In genomic region chr15:12245580-12246359, GRCm38 (mm10) we compare ENCODE assay signal across 13 mouse cellular contexts. TPM values are rescaled to one million over a fixed set of nuclear protein-coding genes. Genes with fewer than 3 reads are reported as not detected.
A peak's percentile ranks its signal among the peaks of the same experiment; 100 is the strongest.
DNase-seq lines count a peak whose midpoint lies in the region; ATAC-seq and TF ChIP-seq lines count a peak whose summit lies in the region.
"Had no signal": no experiment of that assay in that cellular context is flagged by ENCODE, and none has a peak within 500 bp of the region (broad histone marks: within the 10 kb centered on the region; RNA-seq: fewer than 3 reads in every experiment).

No protein-coding gene starts in this region.

- H3K36me3 ChIP-seq in kidney, embryonic 16.5 days (ENCODE audit: insufficient read depth, low read length) = peaks cover 14% of the 10 kb centered on the region
- no peaks in the 10 kb centered on the region; the same call in 1 of the 2 replicates for H3K36me3 ChIP-seq in kidney, adult 2 months (ENCODE audit: control insufficient read depth, insufficient read depth, low read length)
- H3K36me3 ChIP-seq in MEL (ENCODE audit: control insufficient read depth in 1 of 2, insufficient read depth in 2 of 2, low read length in 2 of 2) = peaks cover 1 to 46% of the 10 kb centered on the region in 2 experiments; a peak in 2 of 4 replicates
- peaks cover 44% of the 10 kb centered on the region for H3K36me3 ChIP-seq in liver, embryonic 12.5 days

- H3K9me3 ChIP-seq in kidney, embryonic 16.5 days (ENCODE audit: low read length) = no peaks in the 10 kb centered on the region
- no peaks in the 10 kb centered on the region for H3K9me3 ChIP-seq in MEL (replicated peaks; ENCODE audit: insufficient read depth, low read length)
- no peaks in the 10 kb centered on the region for H3K9me3 ChIP-seq in liver, embryonic 12.5 days (replicated peaks)
- H3K9me3 ChIP-seq: forebrain, embryonic 15.5 days had no signal

- no peak for TF ChIP-seq POLR2A in kidney, adult 2 months (IDR thresholded peaks at IDR 0.05; ENCODE audit: low read depth, low read length)
- TF ChIP-seq POLR2A in MEL (IDR thresholded peaks at IDR 0.05; ENCODE audit: control insufficient read depth in 1 of 2, insufficient read depth in 1 of 2, low read depth in 1 of 2, low read length in 2 of 2, poor library complexity in 1 of 2) = no peak; a peak in 1 of 4 replicates
- TF ChIP-seq POLR2A in cortical plate, adult 2 months (IDR thresholded peaks at IDR 0.05; ENCODE audit: extremely low read depth, insufficient read depth, low read length) = no peak

- no peak overlapping the region for H3K4me2 ChIP-seq in kidney, embryonic 16.5 days (replicated peaks; ENCODE audit: low read depth, low read length)
- peak overlapping the region; percentile 54 for H3K4me2 ChIP-seq in liver, embryonic 12.5 days
- H3K4me2 ChIP-seq: forebrain, embryonic 15.5 days had no signal

- no peak overlapping the region for H3K27ac ChIP-seq in kidney, embryonic 16.5 days (ENCODE audit: low read length)
- H3K27ac ChIP-seq in kidney, adult 2 months (ENCODE audit: insufficient read depth, low read depth, low read length) = no peak overlapping the region; the same call in 1 of the 2 replicates
- peak overlapping the region; percentile 69 for H3K27ac ChIP-seq in MEL (ENCODE audit: control insufficient read depth, low read depth, low read length)
- H3K27ac ChIP-seq in cortical plate, adult 2 months (ENCODE audit: insufficient read depth, low read length) = peak overlapping the region; percentile 87
- peak overlapping the region; percentile 85 for H3K27ac ChIP-seq in liver, embryonic 12.5 days
- H3K27ac ChIP-seq: forebrain, embryonic 15.5 days; hindbrain, postnatal 0 days had no signal

- no peak for DNase-seq in kidney, adult 2 months
- peak; percentile 85 for DNase-seq in MEL (ENCODE audit: low read depth, low spot score)
- DNase-seq in cerebellum, adult 9-10 months = no peak
- no peak for DNase-seq in ovary, postnatal 14 days (ENCODE audit: low spot score)
- DNase-seq in right cerebral cortex, postnatal 25 days = no peak
- DNase-seq: adrenal gland, postnatal 14 days; embryo, embryonic 11 days; lung, postnatal 4 days had no signal

- H3K9ac ChIP-seq in kidney, embryonic 16.5 days (replicated peaks; ENCODE audit: low read length) = no peak overlapping the region
- no peak overlapping the region; the same call in 1 of the 2 replicates for H3K9ac ChIP-seq in MEL (ENCODE audit: control insufficient read depth, low read depth, low read length, poor library complexity, severe bottlenecking)
- peak overlapping the region; percentile 15; the same call in 1 of the 2 replicates for H3K9ac ChIP-seq in liver, embryonic 12.5 days
- H3K9ac ChIP-seq: forebrain, embryonic 15.5 days had no signal

- TF ChIP-seq CTCF in kidney, adult 2 months (conservative IDR thresholded peaks at IDR 0.05; ENCODE audit: insufficient read depth, insufficient read length, low read depth, low read length) = no peak
- TF ChIP-seq CTCF in MEL (IDR thresholded peaks at IDR 0.05 in 2 of 3, conservative IDR thresholded peaks at IDR 0.05 in 1 of 3; ENCODE audit: control insufficient read depth in 1 of 3, insufficient read depth in 1 of 3, low read depth in 2 of 3, low read length in 3 of 3, poor library complexity in 1 of 3, severe bottlenecking in 1 of 3) = no peak
- no peak for TF ChIP-seq CTCF in cortical plate, adult 2 months (IDR thresholded peaks at IDR 0.05; ENCODE audit: extremely low read depth, insufficient read depth, low read length)

- TF ChIP-seq EP300 in MEL (IDR thresholded peaks at IDR 0.05; ENCODE audit: low read depth in 1 of 2, low read length in 2 of 2) = peak; percentile 92 to 95

- 56% methylated on average over 6 of the region's 6 CpGs for WGBS in kidney, embryonic 16.5 days
- 55% methylated on average over 6 of the region's 6 CpGs for WGBS in kidney, adult 2 months
- 25% methylated on average over 6 of the region's 6 CpGs for WGBS in liver, embryonic 12.5 days (ENCODE audit: insufficient replicate concordance)

- peaks cover 2% of the 10 kb centered on the region; the same call in 1 of the 2 replicates for H3K4me1 ChIP-seq in kidney, embryonic 16.5 days (ENCODE audit: insufficient read depth, low read length)
- H3K4me1 ChIP-seq in kidney, adult 2 months (ENCODE audit: control insufficient read depth, insufficient read depth, low read length) = no peaks in the 10 kb centered on the region
- peaks cover 27 to 36% of the 10 kb centered on the region in 2 experiments for H3K4me1 ChIP-seq in MEL (ENCODE audit: control insufficient read depth in 1 of 2, insufficient read depth in 2 of 2, low read length in 2 of 2)
- peaks cover 20% of the 10 kb centered on the region for H3K4me1 ChIP-seq in cortical plate, adult 2 months (ENCODE audit: control insufficient read depth, insufficient read depth, low read length)
- H3K4me1 ChIP-seq in liver, embryonic 12.5 days = peaks cover 30% of the 10 kb centered on the region
- H3K4me1 ChIP-seq: forebrain, embryonic 15.5 days had no signal

- H3K4me3 ChIP-seq in kidney, embryonic 16.5 days (ENCODE audit: low read length) = no peak overlapping the region
- H3K4me3 ChIP-seq in kidney, adult 2 months (ENCODE audit: insufficient read depth, low read depth, low read length) = no peak overlapping the region
- H3K4me3 ChIP-seq in MEL (ENCODE audit: control insufficient read depth in 1 of 2, insufficient read depth in 1 of 2, low read depth in 2 of 2, low read length in 2 of 2) = no peak overlapping the region
- H3K4me3 ChIP-seq in cortical plate, adult 2 months (ENCODE audit: insufficient read depth, low read length) = no peak overlapping the region
- peak overlapping the region; percentile 10; the same call in 1 of the 2 replicates for H3K4me3 ChIP-seq in liver, embryonic 12.5 days
- H3K4me3 ChIP-seq: forebrain, embryonic 15.5 days had no signal

- H3K79me2 ChIP-seq in MEL (ENCODE audit: control insufficient read depth, insufficient read depth, low read length, poor library complexity) = no peaks in the 10 kb centered on the region

- 0 out of 2 replicates have a peak, but pooled peaks have one; percentile 9 for ATAC-seq in kidney, embryonic 16.5 days (ENCODE audit: low FRiP score, low TSS enrichment)
- ATAC-seq in liver, embryonic 12.5 days = peak; percentile 86
- ATAC-seq: forebrain, embryonic 15.5 days; hindbrain, postnatal 0 days had no signal

- TF ChIP-seq RAD21 in MEL (IDR thresholded peaks at IDR 0.05; ENCODE audit: low read depth, low read length) = no peak

- H3K27me3 ChIP-seq in kidney, embryonic 16.5 days (ENCODE audit: insufficient read depth, low read length) = no peaks in the 10 kb centered on the region
- no peaks in the 10 kb centered on the region for H3K27me3 ChIP-seq in kidney, adult 2 months (replicated peaks; ENCODE audit: control insufficient read depth, insufficient read depth, low read length)
- H3K27me3 ChIP-seq in MEL (ENCODE audit: control insufficient read depth in 1 of 2, insufficient read depth in 2 of 2, low read length in 2 of 2) = no peaks in the 10 kb centered on the region
- no peaks in the 10 kb centered on the region for H3K27me3 ChIP-seq in liver, embryonic 12.5 days (replicated peaks)
- H3K27me3 ChIP-seq: forebrain, embryonic 15.5 days had no signal

TF ChIP-seq in MEL, 35 proteins besides CTCF, POLR2A, EP300 and RAD21 (continues in another document):
- TF ChIP-seq ZKSCAN1 (IDR thresholded peaks at IDR 0.05; ENCODE audit: low read depth, low read length) (no peak), GATA1 (IDR thresholded peaks at IDR 0.05; ENCODE audit: low read depth, low read length) (peak; percentile 96), ZMIZ1 (IDR thresholded peaks at IDR 0.05; ENCODE audit: low read depth, low read length) (no peak), HCFC1 (IDR thresholded peaks at IDR 0.05; ENCODE audit: low read depth, low read length) (no peak), SIN3A (IDR thresholded peaks at IDR 0.05; ENCODE audit: low read length) (peak; percentile 78), MEF2A (IDR thresholded peaks at IDR 0.05; ENCODE audit: extremely low read depth, insufficient replicate concordance, low read depth, low read length, poor library complexity, severe bottlenecking) (peak; percentile 99), ZNF384 (IDR thresholded peaks at IDR 0.05; ENCODE audit: low read depth, low read length) (peak; percentile 49; the same call in 1 of the 2 replicates), MAFK (IDR thresholded peaks at IDR 0.05; ENCODE audit: borderline replicate concordance, low read depth, low read length) (peak; percentile 83), MAZ (IDR thresholded peaks at IDR 0.05; ENCODE audit: low read depth, low read length) (peak; percentile 79), ZC3H11A (IDR thresholded peaks at IDR 0.05; ENCODE audit: low read depth, low read length) (no peak), USF2 (IDR thresholded peaks at IDR 0.05; ENCODE audit: borderline replicate concordance in 1 of 2, insufficient read depth in 1 of 2, low read depth in 1 of 2, low read length in 2 of 2) (no peak), TBP (IDR thresholded peaks at IDR 0.05; ENCODE audit: low read depth, low read length) (0 out of 2 replicates have a peak, but pooled peaks have one; percentile 32), ELF1 (IDR thresholded peaks at IDR 0.05; ENCODE audit: low read depth, low read length) (no peak), RCOR1 (IDR thresholded peaks at IDR 0.05; ENCODE audit: low read depth, low read length) (peak; percentile 97), CHD2 (IDR thresholded peaks at IDR 0.05; ENCODE audit: low read length) (no peak), POLR2AphosphoS5 (IDR thresholded peaks at IDR 0.05; ENCODE audit: borderline replicate concordance, low read depth, low read length) (no peak), JUND (IDR thresholded peaks at IDR 0.05; ENCODE audit: low read depth, low read length) (peak; percentile 87; the same call in 1 of the 2 replicates), SMC3 (IDR thresholded peaks at IDR 0.05; ENCODE audit: low read depth, low read length) (no peak), USF1 (IDR thresholded peaks at IDR 0.05; ENCODE audit: low read depth, low read length) (no peak), MYB (IDR thresholded peaks at IDR 0.05; ENCODE audit: low read depth, low read length) (0 out of 2 replicates have a peak, but pooled peaks have one; percentile 45), MYC (IDR thresholded peaks at IDR 0.05; ENCODE audit: low read depth, low read length) (peak; percentile 46; the same call in 1 of the 2 replicates), MXI1 (IDR thresholded peaks at IDR 0.05; ENCODE audit: low read depth, low read length) (peak; percentile 51; the same call in 1 of the 2 replicates)

RNA-seq across cellular contexts. Expression of gene Mtmr12, which starts 40.9 kb away (rescaled TPM):
- 22.5 and 25.0 TPM in 2 replicates for polyA plus RNA-seq in kidney, embryonic 16.5 days (2015; fragmentation: Nextera tagmentation; extraction: Ambion mirVana)
- polyA plus RNA-seq in kidney, adult 2 months (2012; rRNA removed) = 27.3 and 28.1 TPM in 2 replicates
- total RNA-seq in MEL (2012; rRNA removed) = 14.3 and 18.0 TPM in 2 replicates
- 10 to 100 TPM in 1 of 2 experiments, not detected in 1; 38.2 TPM for polyA plus RNA-seq in MEL (2012; ENCODE audit: insufficient read depth in 1 of 2, insufficient read length in 2 of 2, low read depth in 1 of 2, low replicate concordance in 2 of 2, missing spikeins in 1 of 2)
- 30.5 and 32.0 TPM in 2 replicates for polyA plus RNA-seq in cortical plate, adult 2 months (2012; rRNA removed)
- polyA plus RNA-seq in liver, embryonic 12.5 days (2016; fragmentation: Nextera tagmentation; extraction: Ambion mirVana) = 11.9 and 12.3 TPM in 2 replicates

Comparison
In these comparisons a context has a peak if more than half of its experiments do, and no peak if none do; other contexts are left out.
1. H3K27ac ChIP-seq: peak in MEL (single experiment), cortical plate, adult 2 months (single experiment) and liver, embryonic 12.5 days (single experiment); none in kidney, embryonic 16.5 days (single experiment) and kidney, adult 2 months (single experiment).